Mouse (Mus musculus) stomach, postnatal 0 days (tissue): ENCODE results near the gene Tex9.

ENCODE experiments used
- CTCF ChIP-seq: IDR thresholded peaks from 2 replicates; pipeline ENCODE4 v1.5.1; 2016; ENCODE audit warnings: antibody characterized with exemption, low read depth, mild to moderate bottlenecking, moderate library complexity
- EP300 ChIP-seq: optimal IDR thresholded peaks from 2 replicates; pipeline ENCODE3; 2016; ENCODE audit warnings: antibody characterized with exemption

DNA sequence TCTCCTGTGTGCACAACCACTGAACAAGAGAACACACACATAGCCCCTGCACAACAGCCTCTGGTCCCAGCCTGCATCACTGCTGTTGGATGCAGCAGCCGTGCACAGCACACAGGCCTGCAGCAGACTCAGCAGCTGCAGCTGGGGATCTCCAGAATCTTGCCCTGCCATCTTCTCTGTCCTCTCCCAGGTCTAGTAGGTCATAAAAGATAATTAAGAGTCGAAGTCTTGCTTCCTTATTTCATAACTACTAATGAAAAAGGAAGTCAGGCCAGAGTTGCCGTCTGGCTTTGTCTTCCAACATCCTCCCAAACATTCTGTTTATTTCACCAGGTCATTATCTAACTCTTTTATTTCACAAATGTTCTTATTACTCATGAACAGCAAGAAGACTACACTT, 31.2 kb downstream of the Tex9 start:
- TF ChIP-seq CTCF (no peak), EP300 (no peak)
